Mouse (Mus musculus) embryonic facial prominence, embryonic 15.5 days (tissue): ENCODE data around the gene Rps6ka5. TPM values are rescaled to one million over a fixed set of nuclear protein-coding genes. Genes with fewer than 3 reads are reported as not detected.
A peak's percentile ranks its signal among the peaks of the same experiment; 100 is the strongest.

Experiments used
- ATAC-seq: fragments of 200-750 bp; cut with Nextera tagmentation; 2 replicates; pipeline ENCODE4 v1.8.0; 2017; ENCODE audit warnings: low read depth, moderate TSS enrichment; ENCODE audit not compliant: insufficient number of reproducible peaks, low FRiP score, low TSS enrichment
- H3K27ac ChIP-seq: fragments of 300-500 bp; sonication (generic); replicated peaks from 2 replicates; pipeline ENCODE4 v1.5.1; 2015; ENCODE audit warnings: mild to moderate bottlenecking, inconsistent platforms
- H3K27me3 ChIP-seq: fragments of 300-500 bp; sonication (generic); 2 replicates; pipeline ENCODE4 v1.6.1; 2015; ENCODE audit warnings: inconsistent platforms
- H3K36me3 ChIP-seq: fragments of 300-500 bp; sonication (generic); 2 replicates; pipeline ENCODE4 v1.6.1; 2015; ENCODE audit warnings: mild to moderate bottlenecking, inconsistent platforms
- H3K4me1 ChIP-seq: fragments of 300-500 bp; sonication (generic); 2 replicates; pipeline ENCODE4 v1.6.1; 2015; ENCODE audit warnings: inconsistent platforms
- H3K4me2 ChIP-seq: fragments of 300-500 bp; sonication (generic); replicated peaks from 2 replicates; pipeline ENCODE4 v1.6.1; 2015; ENCODE audit warnings: mild to moderate bottlenecking, inconsistent platforms
- H3K4me3 ChIP-seq: fragments of 300-500 bp; sonication (generic); replicated peaks from 2 replicates; pipeline ENCODE4 v1.5.1; 2015; ENCODE audit warnings: mild to moderate bottlenecking, inconsistent platforms
- H3K9ac ChIP-seq: fragments of 300-500 bp; sonication (generic); 2 replicates; pipeline ENCODE4 v1.6.1; 2015; ENCODE audit warnings: inconsistent platforms
- H3K9me3 ChIP-seq: fragments of 300-500 bp; sonication (generic); replicated peaks from 2 replicates; pipeline ENCODE4 v1.6.1; 2016; ENCODE audit warnings: inconsistent platforms
- WGBS: fragments of 180-500 bp; shearing (Covaris S2); methylation state at CpG from one replicate; pipeline ENCODE4 v1.1.7; 2015; 5-methylcytosine and 5-hydroxymethylcytosine counted together
- polyA plus RNA-seq: library from polyadenylated mRNA; unstranded; fragments of >200 nt; fragmentation: Nextera tagmentation; extraction: Ambion mirVana; gene quantifications from 2 replicates; pipeline ENCODE4 v1.2.1, GENCODE M21; 2015

Gene Rps6ka5
- polyA plus RNA-seq, 1 experiment from 2014 or later: 4.5 TPM

DNA sequence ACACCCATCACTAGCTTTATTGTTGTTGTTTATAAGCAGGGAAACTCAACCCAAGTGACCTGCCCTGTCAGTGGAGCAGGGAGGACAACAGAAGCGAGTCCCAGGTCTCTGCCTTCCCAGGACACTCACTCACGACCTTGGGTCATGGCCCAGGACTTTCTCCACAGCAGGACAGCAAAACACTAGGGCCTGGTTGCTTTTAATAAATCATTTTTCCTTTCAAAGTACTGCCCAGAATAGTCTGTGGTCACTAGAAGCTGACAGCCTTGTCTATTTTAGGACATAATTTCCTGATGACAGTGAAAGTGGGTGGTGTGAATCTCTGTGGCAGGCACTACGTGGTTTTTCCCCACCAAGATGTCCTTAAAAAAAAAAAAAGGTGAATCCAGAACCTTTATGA lies 198.5 kb downstream of the Rps6ka5 start:
- Histone ChIP-seq H3K4me1 (peaks cover 12% of the 10 kb centered on the region), H3K27me3 (no peaks in the 10 kb centered on the region), H3K27ac (no peak overlapping the region), H3K4me2 (peak overlapping the region; percentile 49; the same call in 1 of the 2 replicates), H3K4me3 (no peak overlapping the region), H3K9me3 (no peaks in the 10 kb centered on the region), H3K36me3 (no peaks in the 10 kb centered on the region), H3K9ac (no peak overlapping the region)
- ATAC-seq: no peak
- WGBS: 64% methylated on average over 3 of the region's 3 CpGs

GRCm38 (mm10) chr12:100527753-100528152 lies 199.0 kb downstream of the Rps6ka5 start:
- H3K4me1 ChIP-seq: peaks cover 12% of the 10 kb centered on the region
- 9% methylated on average over 9 of the region's 9 CpGs for WGBS
- peak overlapping the region; percentile 24 for H3K4me3 ChIP-seq
- no peak overlapping the region for H3K27ac ChIP-seq
- H3K9me3 ChIP-seq: no peaks in the 10 kb centered on the region
- H3K27me3 ChIP-seq: no peaks in the 10 kb centered on the region
- peak; percentile 93 for ATAC-seq
- no peak overlapping the region for H3K9ac ChIP-seq
- H3K4me2 ChIP-seq: peak overlapping the region; percentile 49
- H3K36me3 ChIP-seq: no peaks in the 10 kb centered on the region

GRCm38 (mm10) chr12:100527241-100527640 lies 199.5 kb downstream of the Rps6ka5 start:
- no peaks in the 10 kb centered on the region for H3K36me3 ChIP-seq
- H3K9ac ChIP-seq: no peak overlapping the region
- H3K27me3 ChIP-seq: no peaks in the 10 kb centered on the region
- 57% methylated on average over 9 of the region's 9 CpGs for WGBS
- H3K4me3 ChIP-seq: peak overlapping the region; percentile 24
- H3K4me1 ChIP-seq: peaks cover 12% of the 10 kb centered on the region
- no peaks in the 10 kb centered on the region for H3K9me3 ChIP-seq
- H3K4me2 ChIP-seq: peak overlapping the region; percentile 49
- H3K27ac ChIP-seq: no peak overlapping the region
- ATAC-seq: no peak

GRCm38 (mm10) chr12:100525939-100526338 lies 200.8 kb downstream of the Rps6ka5 start:
- Histone ChIP-seq H3K9ac (no peak overlapping the region), H3K4me1 (peaks cover 20% of the 10 kb centered on the region), H3K36me3 (no peaks in the 10 kb centered on the region), H3K27ac (no peak overlapping the region), H3K4me3 (no peak overlapping the region), H3K27me3 (no peaks in the 10 kb centered on the region), H3K9me3 (no peaks in the 10 kb centered on the region), H3K4me2 (no peak overlapping the region)
- no peak for ATAC-seq
- 48% methylated on average over 1 of the region's 1 CpGs for WGBS

DNA sequence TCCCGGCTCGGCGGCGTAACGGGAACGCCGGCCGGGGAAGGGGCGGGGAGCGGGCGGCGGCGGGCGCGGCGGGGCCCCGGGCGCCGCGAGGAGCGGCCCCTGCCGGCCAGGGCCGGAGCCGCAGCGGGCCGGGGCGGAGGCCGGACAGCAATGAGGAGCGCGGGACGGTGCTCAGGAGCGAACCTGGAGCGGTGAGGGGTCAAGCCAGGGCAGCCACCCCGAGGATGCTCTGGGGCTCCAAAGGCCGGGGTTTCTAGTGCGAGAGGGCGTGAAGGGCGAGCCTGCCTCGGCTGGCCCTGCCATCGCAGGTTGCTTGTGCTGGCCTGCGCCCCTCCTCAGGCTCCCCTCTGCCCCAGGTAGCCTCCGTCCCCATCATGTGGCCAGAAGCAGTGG lies 206.0 kb downstream of the Rps6ka5 start, which contains the start of gene Ttc7b:
Ttc7b (minus strand) TSS at position 33 of the 393 bp plus-strand sequence.
- WGBS: 3% methylated on average over 33 of the region's 42 CpGs
- Histone ChIP-seq H3K9me3 (no peaks in the 10 kb centered on the region), H3K4me3 (peak within 1 kb of the TSS; percentile 85), H3K9ac (peak within 1 kb of the TSS; percentile 82), H3K4me1 (peaks cover 31% of the 10 kb centered on the region), H3K36me3 (no peaks in the 10 kb centered on the region), H3K4me2 (peak within 1 kb of the TSS; percentile 81), H3K27me3 (no peaks in the 10 kb centered on the region), H3K27ac (peak within 1 kb of the TSS; percentile 61)
- ATAC-seq: peak; percentile 72

GRCm38 (mm10) chr12:100520077-100520793 lies 206.5 kb downstream of the Rps6ka5 start:
- ATAC-seq: no peak
- peaks cover 31% of the 10 kb centered on the region for H3K4me1 ChIP-seq
- peak overlapping the region; percentile 85 for H3K4me3 ChIP-seq
- H3K9ac ChIP-seq: peak overlapping the region; percentile 82
- peak overlapping the region; percentile 61 for H3K27ac ChIP-seq
- no peaks in the 10 kb centered on the region for H3K27me3 ChIP-seq
- H3K36me3 ChIP-seq: no peaks in the 10 kb centered on the region
- H3K9me3 ChIP-seq: no peaks in the 10 kb centered on the region
- peak overlapping the region; percentile 81 for H3K4me2 ChIP-seq
- WGBS: under 1% methylated on average over 65 of the region's 76 CpGs

DNA sequence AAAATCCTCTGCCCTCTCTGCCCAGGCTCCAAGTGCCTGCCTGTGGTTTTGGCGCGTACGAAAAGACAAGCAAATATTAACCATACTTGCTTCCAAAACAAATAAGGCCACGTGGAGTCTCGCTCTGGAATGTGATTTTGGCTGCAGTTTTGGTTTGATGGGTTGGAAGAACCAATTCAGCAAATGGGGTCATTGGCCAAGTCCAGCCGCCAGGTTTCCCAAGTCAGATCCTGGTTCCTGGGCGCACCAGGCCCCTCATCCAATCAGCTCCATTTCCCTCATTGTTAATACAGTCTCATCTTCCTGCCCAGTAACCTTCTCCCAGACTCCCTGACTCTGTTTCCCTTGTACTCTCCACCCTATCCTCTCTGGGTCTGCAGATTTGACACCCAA lies 207.1 kb downstream of the Rps6ka5 start:
- peak overlapping the region; percentile 85 for H3K4me3 ChIP-seq
- 43% methylated on average over 7 of the region's 7 CpGs for WGBS
- no peaks in the 10 kb centered on the region for H3K36me3 ChIP-seq
- peaks cover 31% of the 10 kb centered on the region for H3K4me1 ChIP-seq
- H3K9ac ChIP-seq: no peak overlapping the region; the same call in 1 of the 2 replicates
- 0 out of 2 replicates have a peak overlapping the region, but pooled peaks have one; percentile 61 for H3K27ac ChIP-seq
- no peak for ATAC-seq
- no peaks in the 10 kb centered on the region for H3K9me3 ChIP-seq
- H3K27me3 ChIP-seq: no peaks in the 10 kb centered on the region
- peak overlapping the region; percentile 81 for H3K4me2 ChIP-seq

DNA sequence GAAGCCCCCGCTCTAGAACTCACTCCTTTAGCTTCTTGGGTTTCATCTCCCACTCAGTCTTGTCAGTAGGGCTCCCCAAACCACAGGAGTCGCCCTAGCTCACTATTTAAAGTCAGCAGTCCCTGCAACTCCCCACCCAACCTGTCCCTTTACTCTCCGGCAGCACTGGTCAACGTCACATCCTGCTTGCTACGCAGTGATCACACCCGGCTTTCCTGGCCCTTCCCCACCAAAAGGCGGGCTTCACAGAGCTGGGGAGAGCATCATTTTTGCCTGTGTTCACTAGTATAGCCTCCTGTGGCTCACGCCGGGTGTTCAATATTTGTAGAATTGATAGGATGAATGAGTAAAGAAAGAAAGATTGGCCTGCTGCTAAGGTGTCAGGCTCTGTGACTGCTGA lies 209.4 kb downstream of the Rps6ka5 start:
- WGBS: 89% methylated on average over 9 of the region's 9 CpGs
- no peak overlapping the region for H3K4me3 ChIP-seq
- no peak overlapping the region for H3K4me2 ChIP-seq
- no peak overlapping the region for H3K27ac ChIP-seq
- no peak overlapping the region for H3K9ac ChIP-seq
- no peaks in the 10 kb centered on the region for H3K9me3 ChIP-seq
- no peaks in the 10 kb centered on the region for H3K27me3 ChIP-seq
- 0 out of 2 replicates have a peak, but pooled peaks cover 4% of the 10 kb centered on the region for H3K36me3 ChIP-seq
- H3K4me1 ChIP-seq: peaks cover 31% of the 10 kb centered on the region
- no peak for ATAC-seq

- Histone ChIP-seq H3K36me3 (0 out of 2 replicates have a peak, but pooled peaks cover 4% of the 10 kb centered on the region), H3K9me3 (no peaks in the 10 kb centered on the region), H3K4me1 (peaks cover 25% of the 10 kb centered on the region), H3K9ac (no peak overlapping the region), H3K27me3 (no peaks in the 10 kb centered on the region), H3K27ac (no peak overlapping the region), H3K4me3 (no peak overlapping the region), H3K4me2 (no peak overlapping the region)
- ATAC-seq: no peak
- WGBS: 89% methylated on average over 1 of the region's 1 CpGs
Measured at GRCm38 (mm10) chr12:100516161-100516838, 210.5 kb downstream of the Rps6ka5 start.

DNA sequence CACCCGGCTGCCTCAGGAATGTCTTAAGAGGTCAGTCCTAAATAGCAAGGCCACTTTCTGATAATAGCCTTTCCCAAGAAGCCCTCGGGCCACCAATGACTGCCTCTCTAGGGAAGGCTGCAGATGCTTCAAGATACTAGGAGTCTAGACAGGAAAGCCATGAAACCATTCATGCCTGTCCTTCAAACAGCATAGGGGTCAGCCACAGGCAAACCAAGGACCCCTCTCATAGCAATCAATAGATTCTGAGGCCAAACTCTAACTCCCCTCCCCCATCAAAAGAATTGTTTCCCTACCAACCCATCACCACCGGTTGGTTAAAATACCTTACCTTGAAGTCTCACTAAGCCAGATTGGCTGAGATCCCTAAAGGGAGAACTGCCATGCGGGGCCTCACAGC lies 211.3 kb downstream of the Rps6ka5 start:
- peaks cover 8% of the 10 kb centered on the region; the same call in 1 of the 2 replicates for H3K36me3 ChIP-seq
- H3K27ac ChIP-seq: no peak overlapping the region
- no peaks in the 10 kb centered on the region for H3K9me3 ChIP-seq
- H3K9ac ChIP-seq: no peak overlapping the region
- WGBS: 79% methylated on average over 4 of the region's 4 CpGs
- no peaks in the 10 kb centered on the region for H3K27me3 ChIP-seq
- no peak overlapping the region for H3K4me2 ChIP-seq
- H3K4me1 ChIP-seq: peaks cover 21% of the 10 kb centered on the region
- no peak for ATAC-seq
- H3K4me3 ChIP-seq: no peak overlapping the region

DNA sequence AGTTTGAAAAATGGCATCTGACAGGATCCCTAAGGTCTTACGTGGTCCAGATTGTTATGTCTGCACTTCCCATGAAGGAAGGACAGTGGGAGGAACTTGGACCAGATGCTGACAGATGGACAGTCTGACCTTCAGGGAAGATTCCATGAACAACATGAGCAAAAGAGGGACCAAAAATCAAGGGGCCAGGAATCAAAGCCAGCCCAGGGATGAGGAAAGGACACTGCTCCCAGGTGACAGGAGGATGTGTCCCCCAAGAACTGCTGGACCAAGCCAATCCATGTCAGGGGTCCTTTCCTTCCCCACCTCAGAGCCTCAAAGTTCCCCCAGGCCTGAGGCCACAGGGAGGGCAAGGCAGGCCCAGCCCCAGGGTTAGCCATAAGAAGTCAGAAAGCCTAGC lies 212.2 kb downstream of the Rps6ka5 start:
- H3K4me2 ChIP-seq: no peak overlapping the region
- no peaks in the 10 kb centered on the region for H3K9me3 ChIP-seq
- no peak overlapping the region for H3K4me3 ChIP-seq
- no peak overlapping the region for H3K27ac ChIP-seq
- WGBS: 85% methylated on average over 1 of the region's 1 CpGs
- H3K36me3 ChIP-seq: peaks cover 8% of the 10 kb centered on the region; the same call in 1 of the 2 replicates
- H3K4me1 ChIP-seq: peaks cover 16% of the 10 kb centered on the region
- no peaks in the 10 kb centered on the region for H3K27me3 ChIP-seq
- H3K9ac ChIP-seq: no peak overlapping the region
- ATAC-seq: no peak
